Mouse (Mus musculus): Measurements from ENCODE around the gene 1600002K03Rik.

DNA sequence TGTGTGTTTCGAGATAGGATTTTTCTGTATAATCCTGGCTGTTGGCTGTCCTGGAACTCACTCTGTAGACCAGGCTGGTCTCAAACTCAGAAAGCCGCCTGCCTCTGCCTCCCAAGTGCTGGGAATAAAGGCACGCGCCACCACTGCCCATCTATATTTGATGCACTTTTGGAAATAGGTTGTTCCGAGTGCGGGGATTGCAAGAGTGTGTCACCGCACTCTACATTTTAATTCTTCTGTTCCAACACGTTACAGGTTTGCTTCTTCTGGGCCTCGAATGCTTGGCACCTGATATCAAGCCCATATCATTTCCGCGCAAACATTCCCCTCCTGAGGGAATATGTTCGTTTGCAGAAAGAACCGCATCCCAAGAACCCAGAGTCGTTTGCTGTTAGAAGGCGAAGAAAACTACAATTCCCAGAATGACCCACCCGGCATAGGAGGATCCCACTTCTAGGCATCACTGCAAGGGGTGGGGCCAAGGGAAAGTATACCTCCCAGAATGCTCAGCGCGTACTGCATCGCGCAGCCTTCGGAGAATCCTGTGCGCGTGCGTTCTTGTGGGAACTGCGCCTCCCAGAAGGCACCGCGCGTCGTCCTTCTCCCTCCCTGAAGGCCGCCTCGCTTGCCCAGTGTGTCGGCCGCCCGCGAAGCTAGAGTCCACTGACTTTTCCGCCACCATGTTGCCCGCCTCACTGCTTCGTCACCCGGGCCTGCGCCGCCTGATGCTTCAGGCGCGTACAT is 30.8 kb upstream of the 1600002K03Rik start:
- TF ChIP-seq POLR2A (IDR thresholded peaks at IDR 0.05; ENCODE audit: extremely low read depth, insufficient read depth, low read length) (peak; percentile 94), CTCF (IDR thresholded peaks at IDR 0.05; ENCODE audit: extremely low read depth, insufficient read depth, low read length) (no peak)
